Mouse (Mus musculus) left cerebral cortex, adult 6 months (tissue): ENCODE results near the gene Car2. TPM values are rescaled to one million over a fixed set of nuclear protein-coding genes. Genes with fewer than 3 reads are reported as not detected.

Experiments used
- long read RNA-seq, 2 experiments: library from polyadenylated mRNA; unstranded; transcript quantifications; one replicate each; pipeline ENCODE4 v2.0.0; 2019 to 2020
- polyA plus RNA-seq: library from polyadenylated mRNA; unstranded; fragments of <200 nt; fragmentation: Nextera tagmentation; gene quantifications from 2 replicates; pipeline ENCODE4 v1.2.3, GENCODE M21; 2021

Car2 gene
- polyA plus RNA-seq = 198 and 201 TPM in 2 replicates
- long read RNA-seq, experiment 1, transcript Car2-201 (7 exons, 1,788 nt) = major isoform, 664 of 782 reads
- long read RNA-seq, experiment 1, partial matches to known transcripts = 35 of 782 reads
- long read RNA-seq, experiment 1, other reads (novel, unspliced or antisense) = 83 of 782 reads
- long read RNA-seq, experiment 2, transcript Car2-201 (7 exons, 1,788 nt) = major isoform, 235 of 316 reads
- long read RNA-seq, experiment 2, partial matches to known transcripts = 57 of 316 reads
- long read RNA-seq, experiment 2, other reads (novel, unspliced or antisense) = 24 of 316 reads

DNA sequence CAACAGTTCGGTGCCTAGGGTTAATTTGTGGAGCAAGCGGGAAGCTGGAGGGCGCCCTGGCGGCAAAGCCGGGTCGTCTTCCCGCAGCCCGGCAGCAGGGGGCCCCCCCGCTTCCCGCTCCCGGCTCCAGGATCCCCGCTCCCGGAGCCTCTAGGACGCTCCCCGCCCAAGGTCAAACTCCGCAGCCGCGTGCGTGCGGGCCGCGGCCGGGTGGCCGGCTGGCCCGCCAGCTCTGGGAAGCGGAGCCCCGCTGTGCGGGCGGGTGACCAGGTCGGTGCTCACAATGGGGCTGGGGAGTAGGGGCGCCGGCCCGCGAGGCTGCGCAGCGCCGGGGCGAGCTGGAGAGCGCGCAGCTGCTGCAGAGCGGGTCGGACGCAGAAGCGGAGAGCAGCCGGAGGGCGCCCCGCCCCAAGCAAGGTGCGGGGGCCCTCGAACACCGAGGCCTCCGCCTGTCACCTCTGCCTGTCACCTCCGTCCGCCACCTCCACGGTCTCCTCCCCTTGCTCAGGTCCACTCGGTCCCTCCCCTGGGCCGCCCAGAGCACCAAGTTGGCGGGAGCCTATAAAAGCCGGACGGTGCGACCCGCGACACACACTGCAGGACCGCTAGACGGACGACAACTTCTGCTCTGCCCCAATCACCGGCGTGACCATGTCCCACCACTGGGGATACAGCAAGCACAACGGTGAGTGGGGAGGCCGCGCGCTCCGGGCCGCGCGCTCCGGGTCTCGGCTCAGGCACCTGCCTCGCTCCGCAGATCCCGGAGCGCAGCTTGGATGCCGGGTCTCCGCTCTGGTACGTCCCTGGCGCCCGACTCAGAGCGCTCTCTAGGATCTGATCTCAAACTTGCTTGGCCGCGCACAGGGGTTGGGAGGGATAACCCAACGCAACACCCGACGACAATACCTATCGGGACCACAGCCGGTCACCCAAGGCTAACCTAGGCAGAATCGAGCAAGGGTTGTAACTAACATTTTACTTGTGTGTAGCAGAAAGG lies at the start of gene Car2:
Gene Car2, plus strand, starts transcription at position 172 of the 997 bp plus-strand sequence.

GRCm38 (mm10) chr3:14863022-14863711 lies 22.9 kb upstream of the Car2 start, which contains the start of gene Car3:
Gene Car3 (plus strand): TSS chr3:14863512.

Other genes with a start within 250 kb of the Car2 start
- 1.5 and 1.8 TPM in 2 replicates for gene Car13, start 244.5 kb upstream of the Car2 start, polyA plus RNA-seq
- 0.19 and 0.47 TPM in 2 replicates for gene Car1, start 77.9 kb upstream of the Car2 start, polyA plus RNA-seq
- 1.3 and 2.2 TPM in 2 replicates for gene Car3, start 22.8 kb upstream of the Car2 start, polyA plus RNA-seq